Mouse (Mus musculus) neutrophil, adult 5-6 weeks (primary cell): ENCODE data around the gene Tubb3. TPM values are rescaled to one million over a fixed set of nuclear protein-coding genes. Genes with fewer than 3 reads are reported as not detected.
A peak's percentile ranks its signal among the peaks of the same experiment; 100 is the strongest.
"Not testable (repeated sequence)": the region's sequence is repeated elsewhere in the genome, so short reads cannot be mapped to it uniquely, and the experiment has no call there.

Experiments used
- ATAC-seq: fragments of 151-379, 151-347 bp; 2 replicates; pipeline ENCODE4 v1.8.0; 2017; ENCODE audit warnings: mild to moderate bottlenecking, moderate TSS enrichment; ENCODE audit not compliant: insufficient number of reproducible peaks, poor library complexity, low FRiP score, severe bottlenecking; ENCODE audit errors: extremely low read depth
- total RNA-seq: library from RNA; stranded (forward); fragments of 200-1000 nt; gene quantifications from 2 replicates; pipeline ENCODE4 v1.2.3, GENCODE M21; 2017

Gene Tubb3
- total RNA-seq, 1 experiment from 2014 or later, result not detected

DNA sequence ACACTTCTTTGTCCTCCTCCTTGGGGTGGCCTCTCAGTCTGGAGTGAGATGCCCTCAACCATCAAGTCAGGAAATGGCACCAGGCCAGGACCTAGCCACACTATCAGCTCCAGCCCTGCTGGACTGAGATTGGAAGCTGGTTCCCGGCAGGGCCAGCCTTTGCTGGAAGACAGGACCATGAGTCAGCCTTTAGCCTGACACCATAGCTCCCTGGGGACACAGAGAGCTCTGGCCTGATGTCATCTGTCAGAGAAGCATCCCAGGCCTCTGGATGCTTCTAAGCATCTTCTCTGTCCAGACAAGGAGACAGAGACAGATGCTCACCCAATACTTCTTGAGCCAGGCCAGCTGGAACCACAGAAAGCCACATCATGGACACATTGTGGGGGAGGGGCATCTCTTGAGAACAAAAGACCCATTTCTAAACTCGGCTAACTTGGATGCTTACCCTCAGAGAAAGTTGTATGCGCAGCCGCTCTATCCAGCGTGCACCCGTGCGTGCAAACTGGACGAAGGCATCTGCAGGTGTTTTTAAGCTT is 1.1 kb upstream of the Tubb3 start:
- ATAC-seq, result no peak

GRCm38 (mm10) chr8:123410788-123411187 is 436 bp upstream of the Tubb3 start:
- no peak for ATAC-seq

GRCm38 (mm10) chr8:123411781-123412327 is 630 bp downstream of the Tubb3 start:
- no peak for ATAC-seq

GRCm38 (mm10) chr8:123412560-123413170 is 1.4 kb downstream of the Tubb3 start:
- no peak for ATAC-seq

DNA sequence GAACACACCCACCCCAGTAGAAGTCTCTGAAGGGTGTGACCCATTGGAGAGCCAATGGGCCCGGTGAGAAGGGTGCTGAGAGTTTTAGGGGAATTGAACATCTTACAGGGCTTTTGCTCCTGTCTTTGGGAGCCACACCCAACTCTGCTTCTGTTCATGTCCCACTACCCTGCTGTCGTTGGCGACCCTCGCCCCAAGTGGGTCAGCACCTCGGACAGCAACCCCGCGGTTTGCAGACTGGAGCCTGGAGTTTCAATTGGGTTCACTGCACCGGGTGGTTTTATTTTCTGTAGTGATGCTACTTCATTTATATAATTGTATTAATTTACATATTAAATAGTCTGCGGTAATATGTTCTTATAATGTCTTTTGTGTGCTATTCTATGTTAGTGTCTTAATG is 3.0 kb downstream of the Tubb3 start:
- ATAC-seq, result no peak

DNA sequence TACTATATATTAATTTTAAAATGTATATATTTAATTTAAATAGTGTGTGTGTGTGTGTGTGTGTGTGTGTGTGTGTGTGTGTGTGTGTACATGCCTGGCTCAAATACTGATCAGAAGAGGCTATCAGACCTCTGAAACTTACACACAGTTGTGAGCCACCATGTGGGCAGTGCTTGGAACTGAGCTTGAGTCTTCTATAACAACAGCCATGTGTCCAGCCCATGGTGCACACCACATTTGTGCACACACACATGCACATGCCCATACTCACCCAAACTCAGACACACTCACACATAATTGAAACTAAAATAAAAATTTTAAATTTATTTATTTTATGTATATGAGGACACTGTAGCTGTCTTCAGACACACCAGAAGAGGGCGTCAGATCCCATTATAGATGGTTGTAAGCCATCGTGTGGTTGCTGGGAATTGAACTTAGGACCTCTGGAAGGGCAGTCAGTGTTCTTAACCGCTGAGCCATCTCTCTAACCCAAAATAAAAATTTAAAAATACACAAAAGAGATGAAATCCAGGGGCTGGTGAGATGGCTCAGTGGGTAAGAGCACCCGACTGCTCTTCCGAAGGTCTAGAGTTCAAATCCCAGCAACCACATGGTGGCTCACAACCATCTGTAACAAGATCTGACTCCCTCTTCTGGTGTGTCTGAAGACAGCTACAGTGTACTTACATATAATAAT is 3.9 kb downstream of the Tubb3 start:
- ATAC-seq, result not testable (repeated sequence)

GRCm38 (mm10) chr8:123415967-123416943 is 5.0 kb downstream of the Tubb3 start:
- ATAC-seq, result no peak

DNA sequence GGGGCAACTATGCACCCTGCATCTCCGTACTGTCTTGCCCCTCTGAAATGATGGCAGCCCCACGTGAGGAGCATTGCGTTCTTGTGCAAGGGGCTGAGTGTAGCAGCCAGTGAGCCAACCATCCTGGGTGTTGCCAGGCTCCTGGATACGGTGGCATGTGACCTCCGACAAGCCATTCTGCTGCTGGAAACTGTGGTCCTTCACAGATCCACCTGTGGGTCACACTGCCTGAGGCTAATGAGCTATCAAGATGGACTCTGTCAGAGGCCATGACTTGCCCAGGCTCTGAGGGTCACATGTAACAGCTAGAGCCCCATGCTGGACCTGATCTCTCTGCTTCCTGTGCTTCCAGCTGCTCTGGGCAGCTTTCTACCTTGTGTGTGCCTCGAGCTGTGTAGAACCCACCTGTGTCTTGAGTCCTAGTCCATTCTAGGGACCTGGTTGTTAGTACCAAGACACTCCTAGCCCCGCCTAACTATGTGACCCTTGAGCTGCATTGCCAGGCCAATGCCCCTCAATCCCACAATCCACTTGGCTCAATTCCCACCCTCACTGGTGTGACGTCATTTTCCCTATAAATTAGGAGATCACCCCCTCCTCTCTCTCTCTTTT is 5.8 kb downstream of the Tubb3 start:
- no peak for ATAC-seq

DNA sequence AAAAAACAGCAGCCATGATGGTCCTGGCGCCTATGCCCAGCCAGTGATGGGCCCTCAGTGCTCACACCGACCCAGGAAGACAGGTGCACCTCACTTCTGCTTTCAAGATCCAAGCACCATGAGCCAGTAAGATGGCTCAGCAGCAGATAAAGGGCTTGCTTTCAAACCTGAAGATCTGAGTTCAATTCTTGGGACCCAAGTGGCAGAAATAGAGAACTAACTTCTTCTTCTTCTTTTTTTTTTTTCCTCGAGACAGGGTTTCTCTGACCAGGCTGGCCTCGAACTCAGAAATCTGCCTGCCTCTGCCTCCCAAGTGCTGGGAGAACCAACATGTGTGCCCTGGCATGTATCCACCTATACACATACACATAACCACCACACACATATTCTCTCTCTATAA is 8.5 kb downstream of the Tubb3 start:
- no peak for ATAC-seq

DNA sequence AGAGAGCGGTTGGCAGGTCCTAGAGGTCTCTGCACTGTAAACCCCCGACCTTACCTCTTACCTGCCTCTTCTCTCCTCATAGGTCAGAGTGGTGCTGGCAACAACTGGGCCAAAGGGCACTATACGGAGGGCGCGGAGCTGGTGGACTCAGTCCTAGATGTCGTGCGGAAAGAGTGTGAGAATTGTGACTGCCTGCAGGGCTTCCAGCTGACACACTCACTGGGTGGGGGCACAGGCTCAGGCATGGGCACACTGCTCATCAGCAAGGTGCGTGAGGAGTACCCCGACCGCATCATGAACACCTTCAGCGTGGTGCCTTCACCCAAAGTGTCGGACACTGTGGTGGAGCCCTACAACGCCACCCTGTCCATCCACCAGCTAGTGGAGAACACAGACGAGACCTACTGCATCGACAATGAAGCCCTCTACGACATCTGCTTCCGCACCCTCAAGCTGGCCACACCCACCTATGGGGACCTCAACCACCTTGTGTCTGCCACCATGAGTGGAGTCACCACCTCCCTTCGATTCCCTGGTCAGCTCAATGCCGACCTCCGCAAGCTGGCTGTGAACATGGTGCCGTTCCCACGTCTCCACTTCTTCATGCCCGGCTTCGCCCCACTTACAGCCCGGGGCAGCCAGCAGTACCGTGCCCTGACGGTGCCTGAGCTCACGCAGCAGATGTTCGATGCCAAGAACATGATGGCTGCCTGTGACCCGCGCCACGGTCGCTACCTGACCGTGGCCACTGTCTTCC is 9.5 kb downstream of the Tubb3 start:
- 0 out of 2 replicates have a peak, but pooled peaks have one; percentile 7 for ATAC-seq

DNA sequence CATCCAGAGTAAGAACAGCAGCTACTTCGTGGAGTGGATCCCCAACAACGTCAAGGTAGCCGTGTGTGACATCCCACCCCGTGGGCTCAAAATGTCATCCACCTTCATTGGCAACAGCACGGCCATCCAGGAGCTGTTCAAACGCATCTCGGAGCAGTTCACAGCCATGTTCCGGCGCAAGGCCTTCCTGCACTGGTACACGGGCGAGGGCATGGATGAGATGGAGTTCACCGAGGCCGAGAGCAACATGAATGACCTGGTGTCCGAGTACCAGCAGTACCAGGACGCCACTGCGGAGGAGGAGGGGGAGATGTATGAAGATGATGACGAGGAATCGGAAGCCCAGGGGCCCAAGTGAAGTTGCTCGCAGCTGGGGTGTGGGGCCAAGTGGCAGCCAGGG is 10.1 kb downstream of the Tubb3 start:
- ATAC-seq, result no peak

DNA sequence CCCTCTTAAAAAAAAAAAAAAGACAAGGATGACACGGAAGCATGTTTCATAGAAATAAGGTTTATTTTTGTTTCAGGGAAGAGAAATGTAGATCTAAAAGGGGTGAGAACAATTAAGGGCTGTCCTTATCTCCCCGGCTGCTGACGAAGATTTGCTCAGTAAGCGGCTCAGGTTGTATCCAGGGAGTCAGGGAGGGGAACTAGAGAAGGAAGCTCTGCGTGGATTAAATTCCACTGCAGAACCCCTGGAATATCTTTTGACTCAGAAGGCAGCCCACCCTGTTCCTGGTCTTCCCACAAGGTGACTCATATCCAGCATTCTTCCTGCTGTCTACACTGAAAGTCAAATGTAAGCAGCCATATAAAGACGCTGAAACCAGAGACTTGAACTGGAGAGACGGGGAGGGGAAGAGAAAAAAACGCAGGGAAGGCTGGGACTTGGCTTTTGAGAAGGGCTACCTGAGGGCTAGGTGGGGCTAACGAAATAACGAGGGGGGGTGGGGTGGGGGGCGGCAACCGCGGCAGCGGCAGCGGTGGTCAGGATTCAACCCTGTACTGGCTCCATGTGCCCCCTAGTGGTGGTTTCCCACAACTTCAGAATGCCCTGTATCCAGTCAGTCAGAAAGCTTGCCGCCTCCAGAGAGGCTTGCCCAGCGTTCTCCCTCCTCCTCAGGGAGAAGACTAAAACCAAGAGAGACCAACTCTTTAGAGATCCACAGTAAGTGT is 11.0 kb downstream of the Tubb3 start:
- ATAC-seq, result peak; percentile 31; the same call in 1 of the 2 replicates

GRCm38 (mm10) chr8:123422781-123423159 is 11.5 kb downstream of the Tubb3 start:
- no peak for ATAC-seq

DNA sequence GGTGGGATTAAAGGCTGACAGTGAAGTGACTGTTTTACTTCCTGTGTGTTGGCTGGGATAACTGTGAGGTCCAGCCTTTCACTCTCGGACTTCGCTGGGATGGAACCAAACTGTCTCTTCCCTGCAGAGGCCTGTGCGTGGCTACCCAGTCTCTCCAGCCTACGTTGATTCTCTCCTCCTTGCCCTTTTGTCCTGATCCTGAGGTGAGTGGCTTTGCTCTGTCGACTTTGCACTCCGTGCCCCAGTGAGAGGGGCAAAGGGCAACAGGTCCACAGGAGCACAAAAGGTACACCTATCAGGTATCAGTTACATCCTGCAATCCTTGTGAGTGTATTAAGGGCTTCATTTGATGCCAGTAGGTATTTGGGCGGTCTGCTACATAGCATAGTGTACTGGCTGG is 12.2 kb downstream of the Tubb3 start, which contains the start of gene Def8:
TSS of gene Def8 (plus strand) at position 87 of the 400 bp plus-strand sequence.
- ATAC-seq, result no peak

DNA sequence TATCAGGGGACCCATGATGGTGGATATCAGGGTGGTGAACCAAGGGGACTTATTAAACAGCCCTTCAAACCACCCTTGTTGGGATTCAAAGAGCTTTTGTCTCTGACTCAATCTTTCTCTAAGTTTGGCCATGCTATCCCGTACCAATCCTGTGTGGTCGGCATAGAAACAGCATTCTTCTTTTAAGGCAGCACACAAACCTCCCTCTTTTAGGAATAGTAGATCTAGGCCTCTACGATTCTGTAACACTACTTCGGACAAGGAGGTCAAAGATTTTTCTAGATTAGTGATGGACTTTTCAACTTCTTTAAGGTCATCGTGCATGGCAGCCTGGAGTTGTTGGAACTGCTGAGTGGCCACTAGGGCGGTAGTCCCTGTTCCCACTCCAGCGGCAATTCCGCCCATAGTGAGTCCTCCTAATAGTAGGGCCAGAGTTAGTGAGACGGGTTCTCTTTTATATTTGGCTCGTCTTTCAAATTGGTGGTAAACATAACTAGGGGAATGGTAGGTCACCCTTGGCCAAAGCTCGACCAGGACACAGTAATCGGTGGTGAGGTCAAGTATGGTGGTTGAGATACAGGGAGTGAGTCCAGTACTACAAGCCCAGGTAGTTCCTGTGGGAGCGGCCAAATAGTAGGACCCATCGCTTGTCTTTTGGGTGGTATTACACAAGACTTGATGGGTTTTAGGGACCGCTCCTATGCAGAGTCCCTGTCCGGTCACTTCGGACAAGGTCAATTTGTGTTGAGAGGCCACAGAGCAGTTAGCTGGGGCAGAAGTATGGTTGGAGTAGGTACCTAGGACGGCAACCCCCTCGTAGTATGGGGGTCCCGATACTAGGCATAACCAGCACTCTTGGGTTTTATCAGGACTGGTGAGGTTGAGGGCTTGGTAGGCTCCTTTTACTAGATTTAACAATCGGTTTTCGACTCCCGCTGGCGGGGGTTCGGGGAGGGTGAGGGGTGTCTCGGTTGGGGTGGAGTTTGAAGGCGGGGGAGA is 15.6 kb downstream of the Tubb3 start:
- ATAC-seq, result no peak

DNA sequence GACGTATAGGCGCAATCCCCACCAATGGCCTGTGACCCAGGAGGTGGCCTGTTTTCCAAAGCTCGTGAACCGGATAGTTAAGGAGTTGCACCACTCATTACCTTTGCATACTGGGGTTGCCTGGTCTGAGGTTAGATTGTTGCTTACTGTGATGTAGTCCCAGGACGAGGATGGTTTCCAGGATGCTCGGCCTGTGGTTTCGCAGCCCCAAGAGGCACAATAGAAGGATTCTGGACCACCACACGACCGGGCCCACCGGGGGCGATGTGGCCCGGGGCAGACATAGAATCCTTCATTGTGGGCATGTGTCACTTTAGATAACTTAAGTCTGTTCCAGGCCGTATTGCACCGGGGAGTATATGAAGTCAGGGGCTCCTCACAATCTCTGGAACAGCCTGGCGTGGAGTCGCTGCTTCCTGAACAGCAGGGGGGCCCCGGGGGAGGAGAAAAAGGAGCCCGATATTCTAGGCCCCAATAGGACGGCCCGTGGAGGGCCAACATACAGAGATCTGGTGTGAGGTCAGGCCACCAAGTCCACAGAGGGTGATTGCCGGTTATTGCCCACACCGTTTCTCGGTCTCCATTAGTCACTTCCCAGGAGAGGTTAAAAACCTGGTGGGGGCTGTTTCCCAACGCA is 16.5 kb downstream of the Tubb3 start:
- no peak for ATAC-seq
